Mouse (Mus musculus) thymus, adult 2 months (tissue): ENCODE measurements around the gene Gm38392.

Experiments used
- CTCF ChIP-seq: fragments of 200-500 bp; IDR thresholded peaks from 2 replicates; pipeline ENCODE4 v1.5.1; 2012; ENCODE audit warnings: mild to moderate bottlenecking, control low read depth, low read length, moderate library complexity, borderline replicate concordance; ENCODE audit not compliant: control insufficient read depth, poor library complexity, insufficient read depth; ENCODE audit errors: extremely low read depth
- POLR2A ChIP-seq: fragments of 200-500 bp; IDR thresholded peaks from 2 replicates; pipeline ENCODE4 v1.6.1; 2012; ENCODE audit warnings: mild to moderate bottlenecking, low read length, control low read depth, moderate library complexity; ENCODE audit not compliant: control insufficient read depth, poor library complexity, insufficient read depth; ENCODE audit errors: extremely low read depth

GRCm38 (mm10) chr3:88268991-88269390, 18.0 kb downstream of the Gm38392 start:
- TF ChIP-seq CTCF (no peak), POLR2A (no peak)
